Mouse (Mus musculus) heart, adult 2 months (tissue): ENCODE measurements at regions not wholly inside any gene's neighbourhood (a gene's known extent, or its start where the extent isn't known, plus 50 kb on each side); places are given as distances from the start of the nearest gene placed in this dataset.

Experiments
- CTCF ChIP-seq: fragments of 200-600 bp; IDR thresholded peaks from 2 replicates; pipeline ENCODE4 v1.8.1; 2022; ENCODE audit warnings: antibody characterized with exemption, mild to moderate bottlenecking, moderate library complexity
- EP300 ChIP-seq: fragments of 200-500 bp; IDR thresholded peaks from 2 replicates; pipeline ENCODE4 v1.6.1; 2011; ENCODE audit warnings: low read depth, low read length, control low read depth; ENCODE audit not compliant: insufficient read depth
- POLR2A ChIP-seq: fragments of 200-500 bp; IDR thresholded peaks from 2 replicates; pipeline ENCODE4 v1.6.1; 2011; ENCODE audit warnings: mild to moderate bottlenecking, low read depth, low read length, control low read depth; ENCODE audit not compliant: insufficient read depth

DNA sequence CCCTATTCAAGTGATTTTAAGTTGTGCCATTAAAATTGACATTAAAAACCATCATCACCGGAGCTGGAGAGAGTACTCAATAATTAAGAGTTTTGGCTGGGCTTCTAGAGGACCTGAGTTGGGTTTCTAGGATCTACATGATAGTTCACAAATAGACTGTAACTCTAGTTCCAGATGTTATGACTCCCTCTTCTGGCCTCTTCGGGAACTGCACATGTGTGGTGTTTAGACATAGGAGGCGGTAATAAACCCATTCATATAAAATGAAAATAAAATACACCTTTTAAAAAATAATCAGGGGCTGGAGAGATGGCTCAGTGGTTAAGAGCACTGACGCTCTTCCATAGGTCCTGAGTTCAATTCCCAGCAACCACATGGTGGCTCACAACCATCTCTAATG, 227.1 kb upstream of the Vstm2b start:
- TF ChIP-seq CTCF: peak; percentile 24
- TF ChIP-seq POLR2A: no peak
- TF ChIP-seq EP300: no peak
